Mouse (Mus musculus): Measurements from ENCODE around the gene Vwf. TPM values are rescaled to one million over a fixed set of nuclear protein-coding genes. Genes with fewer than 3 reads are reported as not detected.

Gene Vwf
- polyA plus RNA-seq (2016; fragmentation: Nextera tagmentation; extraction: Ambion mirVana): 19.8 and 21.4 TPM in 2 replicates

DNA sequence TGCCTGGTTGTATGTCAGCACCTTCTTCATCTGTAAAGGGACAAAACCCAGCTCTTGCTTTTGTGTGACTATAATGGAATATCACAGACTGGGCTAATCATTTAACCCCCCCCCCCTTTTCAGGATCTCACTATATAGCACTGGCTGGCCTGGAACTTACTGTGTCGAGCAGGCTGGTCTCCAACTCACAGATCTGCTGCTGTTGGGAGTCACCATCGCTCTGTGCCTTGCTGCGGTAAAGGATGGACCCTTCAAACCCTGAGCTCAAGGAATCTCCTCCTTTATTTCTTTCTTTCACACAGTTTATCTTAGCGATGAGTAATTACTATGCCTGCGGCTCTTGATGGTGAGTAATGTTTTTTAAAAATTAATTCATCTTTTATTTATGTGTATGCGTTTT lies at the start of gene Vwf:
TSS of gene Vwf (plus strand) at position 301 of the 400 bp plus-strand sequence.
- Histone ChIP-seq H3K9ac (no peak within 1 kb of the TSS), H3K4me1 (replicated peaks) (peaks cover 3% of the 10 kb centered on the region), H3K27ac (ENCODE audit: poor library complexity, severe bottlenecking) (no peak within 1 kb of the TSS), H3K27me3 (replicated peaks) (no peaks in the 10 kb centered on the region; the same call in 1 of the 2 replicates), H3K9me3 (replicated peaks) (no peaks in the 10 kb centered on the region), H3K36me3 (no peaks in the 10 kb centered on the region), H3K4me3 (no peak within 1 kb of the TSS), H3K4me2 (no peak within 1 kb of the TSS)
- ATAC-seq (ENCODE audit: insufficient number of reproducible peaks, low FRiP score): no peak
- WGBS: 81% methylated on average over 6 of the region's 6 CpGs

DNA sequence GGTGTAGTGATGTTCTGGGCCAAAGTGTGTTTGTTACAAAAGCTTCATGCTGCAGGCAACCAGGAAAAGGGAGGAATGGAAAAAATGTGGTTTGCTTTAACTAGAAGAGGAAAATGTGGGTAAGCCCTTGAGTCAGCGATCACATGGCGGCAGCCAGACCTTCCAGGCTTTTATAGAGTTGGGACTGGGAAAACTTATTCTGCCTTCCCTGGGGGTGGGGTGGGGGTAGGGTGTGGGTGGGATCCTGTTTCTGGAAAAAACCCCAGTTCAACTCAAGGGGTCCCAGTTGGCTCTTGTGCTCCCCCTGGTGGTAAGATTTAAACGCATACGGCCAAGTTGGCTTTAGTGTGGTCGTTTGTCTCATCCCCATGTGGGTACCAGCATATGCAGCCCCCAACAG lies 48.5 kb upstream of the Vwf start:
- Histone ChIP-seq H3K27me3 (replicated peaks) (peaks cover 15% of the 10 kb centered on the region), H3K9me3 (replicated peaks) (no peaks in the 10 kb centered on the region), H3K36me3 (no peaks in the 10 kb centered on the region), H3K4me1 (replicated peaks) (peaks cover 12% of the 10 kb centered on the region), H3K9ac (no peak overlapping the region), H3K4me3 (no peak overlapping the region), H3K27ac (ENCODE audit: poor library complexity, severe bottlenecking) (no peak overlapping the region), H3K4me2 (no peak overlapping the region)
- 23% methylated on average over 5 of the region's 5 CpGs for WGBS
- peak; percentile 47; the same call in 1 of the 2 replicates for ATAC-seq (ENCODE audit: insufficient number of reproducible peaks, low FRiP score)

DNA sequence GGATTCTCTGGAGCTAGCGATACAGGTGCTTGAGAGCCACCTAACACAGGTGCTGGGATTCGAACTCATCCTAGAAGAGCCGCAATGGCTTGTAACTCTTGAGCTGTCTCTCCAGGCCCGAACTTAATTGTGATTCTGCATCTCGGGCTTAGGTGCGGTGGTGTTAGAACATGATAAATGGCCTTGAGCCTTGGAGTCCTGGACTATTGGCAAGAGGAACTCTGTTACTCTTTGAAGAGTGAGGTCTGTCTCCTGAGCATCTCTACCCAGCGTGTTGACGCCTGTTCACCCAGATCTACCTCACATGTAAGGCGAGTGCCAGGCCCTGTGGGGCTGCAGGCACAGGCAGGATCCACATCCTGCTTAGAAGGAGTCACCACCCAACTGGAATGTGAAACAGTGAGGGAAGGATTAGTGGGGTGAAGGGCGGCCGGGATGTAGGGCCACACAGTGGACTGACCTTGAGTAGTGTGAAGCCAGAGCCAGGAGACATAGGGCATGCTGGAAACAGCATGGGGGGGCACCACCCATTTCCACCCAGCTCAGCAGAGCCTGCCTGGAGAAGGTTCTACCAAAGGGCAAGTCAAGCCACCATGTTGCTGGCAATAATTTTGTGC lies 43.3 kb upstream of the Vwf start:
- 86% methylated on average over 11 of the region's 11 CpGs for WGBS
- Histone ChIP-seq H3K9ac (no peak overlapping the region), H3K4me2 (no peak overlapping the region), H3K27me3 (replicated peaks) (no peaks in the 10 kb centered on the region), H3K9me3 (replicated peaks) (no peaks in the 10 kb centered on the region), H3K4me1 (replicated peaks) (no peaks in the 10 kb centered on the region), H3K27ac (ENCODE audit: poor library complexity, severe bottlenecking) (no peak overlapping the region), H3K4me3 (no peak overlapping the region), H3K36me3 (no peaks in the 10 kb centered on the region)
- no peak for ATAC-seq (ENCODE audit: insufficient number of reproducible peaks, low FRiP score)

DNA sequence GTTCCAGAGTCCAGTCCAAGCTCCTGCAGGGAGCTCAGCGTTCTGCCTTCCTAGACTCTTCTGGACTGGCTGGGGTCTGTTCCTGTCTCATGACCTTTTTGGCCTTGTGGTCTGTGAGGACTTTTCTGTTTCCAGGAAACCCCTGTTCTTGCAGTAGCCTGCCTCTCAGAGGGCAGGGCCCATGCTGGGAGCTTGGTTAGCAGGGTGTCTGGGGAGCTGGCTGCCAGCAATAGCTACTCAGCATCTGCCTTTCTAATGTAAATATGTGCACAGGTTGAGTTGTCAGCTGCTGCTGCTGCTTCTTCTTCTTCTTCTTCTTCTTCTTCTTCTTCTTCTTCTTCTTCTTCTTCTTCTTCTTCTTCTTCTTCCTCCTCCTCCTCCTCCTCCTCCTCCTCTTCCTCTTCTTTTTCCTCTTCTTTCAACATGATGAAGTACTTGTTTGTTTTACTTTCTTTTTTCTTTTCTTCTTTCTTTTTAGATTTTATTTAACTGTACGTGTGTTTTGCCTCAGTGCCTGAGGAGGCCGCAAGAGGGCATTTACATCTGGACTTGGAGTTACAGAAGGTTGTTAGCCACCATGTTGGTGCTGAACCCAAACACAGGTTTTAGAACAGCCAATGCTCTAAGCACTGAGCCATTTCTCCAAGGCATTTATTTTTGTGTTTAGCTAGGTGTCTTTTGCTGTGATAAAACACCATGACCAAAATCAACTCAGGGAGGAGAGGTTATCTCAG lies 41.8 kb upstream of the Vwf start:
- no peaks in the 10 kb centered on the region for H3K36me3 ChIP-seq
- no peaks in the 10 kb centered on the region for H3K4me1 ChIP-seq (replicated peaks)
- no peaks in the 10 kb centered on the region for H3K9me3 ChIP-seq (replicated peaks)
- WGBS: 48% methylated on average over 3 of the region's 3 CpGs
- H3K4me3 ChIP-seq: no peak overlapping the region
- H3K4me2 ChIP-seq: no peak overlapping the region
- no peaks in the 10 kb centered on the region for H3K27me3 ChIP-seq (replicated peaks)
- H3K27ac ChIP-seq (ENCODE audit: poor library complexity, severe bottlenecking): no peak overlapping the region
- no peak overlapping the region for H3K9ac ChIP-seq
- ATAC-seq (ENCODE audit: insufficient number of reproducible peaks, low FRiP score): no peak

DNA sequence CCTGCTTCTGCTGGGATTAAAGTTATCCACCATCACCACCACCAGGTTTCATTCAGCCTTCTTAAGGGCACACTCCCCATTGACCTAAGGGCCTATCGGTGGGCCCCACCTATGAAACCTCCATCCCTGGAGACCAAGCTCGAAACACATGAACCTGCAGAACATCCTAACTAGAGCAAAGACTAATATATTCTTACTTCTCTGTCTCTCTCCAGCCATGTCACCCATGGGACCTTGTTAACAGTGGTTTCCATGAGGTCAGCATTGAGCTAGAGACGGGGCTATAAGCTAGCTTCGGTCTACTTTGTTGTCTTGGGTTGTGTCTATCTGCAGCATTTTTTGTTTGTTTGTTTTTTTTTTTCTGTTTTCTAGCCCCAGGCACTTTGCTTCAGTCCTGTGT lies 40.1 kb upstream of the Vwf start:
- no peak overlapping the region for H3K9ac ChIP-seq
- ATAC-seq (ENCODE audit: insufficient number of reproducible peaks, low FRiP score): no peak
- no peaks in the 10 kb centered on the region for H3K27me3 ChIP-seq (replicated peaks)
- no peak overlapping the region for H3K4me2 ChIP-seq
- H3K4me1 ChIP-seq (replicated peaks): no peaks in the 10 kb centered on the region
- no peak overlapping the region for H3K27ac ChIP-seq (ENCODE audit: poor library complexity, severe bottlenecking)
- no peaks in the 10 kb centered on the region for H3K9me3 ChIP-seq (replicated peaks)
- no peak overlapping the region for H3K4me3 ChIP-seq
- WGBS: 81% methylated on average over 4 of the region's 4 CpGs
- no peaks in the 10 kb centered on the region for H3K36me3 ChIP-seq

DNA sequence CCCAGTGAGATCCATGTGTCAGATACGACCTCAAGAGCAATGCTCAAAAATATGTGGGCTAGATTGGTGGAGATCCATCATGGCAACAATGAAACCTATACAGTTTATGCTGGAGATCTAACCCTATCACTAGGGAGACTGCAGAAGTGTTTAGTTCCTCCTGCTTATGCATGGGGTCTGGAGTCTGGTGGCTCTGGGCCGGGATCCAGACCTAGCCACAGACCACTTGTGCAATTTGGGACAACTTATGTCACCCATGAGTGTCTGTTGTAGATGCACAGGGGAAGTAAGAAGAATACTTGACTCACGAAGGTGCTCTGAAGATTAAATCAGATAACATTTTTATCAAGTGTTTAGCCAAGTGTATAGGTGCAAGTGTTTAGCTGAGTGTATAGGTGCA lies 36.8 kb upstream of the Vwf start:
- H3K4me2 ChIP-seq: no peak overlapping the region
- ATAC-seq (ENCODE audit: insufficient number of reproducible peaks, low FRiP score): no peak
- no peak overlapping the region for H3K27ac ChIP-seq (ENCODE audit: poor library complexity, severe bottlenecking)
- no peak overlapping the region for H3K9ac ChIP-seq
- H3K4me1 ChIP-seq (replicated peaks): peaks cover 19% of the 10 kb centered on the region
- no peaks in the 10 kb centered on the region for H3K27me3 ChIP-seq (replicated peaks)
- WGBS: 70% methylated on average over 3 of the region's 3 CpGs
- no peak overlapping the region for H3K4me3 ChIP-seq
- no peaks in the 10 kb centered on the region for H3K9me3 ChIP-seq (replicated peaks)
- H3K36me3 ChIP-seq: no peaks in the 10 kb centered on the region

DNA sequence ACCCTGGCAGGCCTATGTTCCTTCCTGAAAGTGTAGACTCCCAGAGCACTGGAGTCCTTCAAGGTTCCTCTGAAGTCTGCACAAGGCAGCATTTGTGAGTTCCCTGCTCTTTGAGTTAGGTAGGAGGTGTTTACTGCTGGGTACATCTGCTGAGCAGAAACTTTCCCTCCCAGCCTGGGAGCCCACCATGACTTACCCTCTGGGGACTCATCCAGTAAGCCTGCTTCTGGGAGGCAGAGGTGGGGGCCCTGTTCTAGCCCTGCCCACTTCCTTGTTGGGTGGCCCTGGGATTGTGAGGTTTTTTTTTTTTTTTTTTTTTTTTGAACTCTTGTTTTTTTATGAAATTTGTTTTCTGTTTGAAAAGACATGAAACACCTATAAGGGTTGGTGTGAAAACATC lies 35.9 kb upstream of the Vwf start:
- H3K9ac ChIP-seq: no peak overlapping the region

DNA sequence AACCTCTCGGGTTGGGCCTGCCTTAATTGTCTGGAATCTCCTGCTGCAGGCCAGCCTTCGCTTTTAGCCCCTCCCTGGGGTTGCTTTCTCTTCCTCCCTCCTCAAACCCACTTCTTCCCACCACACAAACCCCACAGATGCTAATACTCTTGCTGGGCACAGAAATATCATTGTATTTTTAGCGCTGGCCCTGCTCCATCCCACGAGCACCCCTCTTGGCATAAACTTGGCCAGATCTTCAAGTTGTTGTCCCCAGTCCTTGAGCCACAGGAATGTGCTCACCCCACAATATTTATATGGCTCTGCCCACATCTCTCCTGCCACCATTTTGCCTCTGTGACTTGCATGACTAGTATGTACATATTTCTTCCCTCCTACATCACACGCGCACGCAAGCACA lies 35.4 kb upstream of the Vwf start:
- H3K4me1 ChIP-seq (replicated peaks): peaks cover 32% of the 10 kb centered on the region
- H3K27me3 ChIP-seq (replicated peaks): no peaks in the 10 kb centered on the region
- WGBS: 79% methylated on average over 6 of the region's 7 CpGs
- H3K27ac ChIP-seq (ENCODE audit: poor library complexity, severe bottlenecking): no peak overlapping the region
- no peak overlapping the region for H3K9ac ChIP-seq
- no peaks in the 10 kb centered on the region for H3K36me3 ChIP-seq
- H3K9me3 ChIP-seq (replicated peaks): no peaks in the 10 kb centered on the region
- no peak for ATAC-seq (ENCODE audit: insufficient number of reproducible peaks, low FRiP score)
- H3K4me2 ChIP-seq: no peak overlapping the region
- no peak overlapping the region for H3K4me3 ChIP-seq

More for the DNA sequence above, 35.9 kb upstream of the Vwf start:
- Histone ChIP-seq H3K4me1 (replicated peaks) (peaks cover 28% of the 10 kb centered on the region), H3K4me3 (no peak overlapping the region), H3K27me3 (replicated peaks) (no peaks in the 10 kb centered on the region), H3K36me3 (no peaks in the 10 kb centered on the region), H3K27ac (ENCODE audit: poor library complexity, severe bottlenecking) (no peak overlapping the region), H3K9me3 (replicated peaks) (no peaks in the 10 kb centered on the region), H3K4me2 (no peak overlapping the region)
- no peak for ATAC-seq (ENCODE audit: insufficient number of reproducible peaks, low FRiP score)

DNA sequence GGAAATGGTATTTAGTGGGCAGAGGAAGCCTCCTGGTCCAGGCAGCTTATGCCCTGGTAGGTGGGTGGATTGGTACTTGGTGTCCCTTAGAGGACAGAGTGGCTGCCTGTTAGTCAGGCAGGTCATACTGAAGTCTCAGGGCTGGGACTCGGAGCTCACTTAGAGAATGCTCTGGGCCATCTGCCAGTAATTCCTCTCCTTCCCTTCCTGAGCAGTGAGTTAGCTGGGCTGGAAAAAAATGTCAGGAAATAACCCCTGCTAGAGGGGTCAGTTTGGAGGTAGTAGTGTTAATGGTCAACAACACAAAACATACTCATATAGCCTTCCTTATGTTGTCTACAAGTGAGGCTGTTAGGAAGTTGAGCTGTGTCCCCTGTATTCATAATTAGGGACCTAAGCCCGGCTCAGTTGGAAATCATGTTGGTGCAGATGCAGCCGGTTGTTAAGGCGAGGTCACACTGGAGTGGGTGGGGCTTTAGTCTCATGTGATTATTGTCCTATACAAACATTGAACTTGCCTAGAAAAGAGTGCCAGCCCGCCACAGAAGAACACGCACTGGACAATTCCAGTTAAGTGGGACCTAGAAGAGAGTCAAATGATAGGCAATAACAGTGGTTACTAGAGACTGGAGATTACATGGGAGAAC lies 33.5 kb upstream of the Vwf start:
- no peaks in the 10 kb centered on the region for H3K36me3 ChIP-seq
- peak; percentile 77 for ATAC-seq (ENCODE audit: insufficient number of reproducible peaks, low FRiP score)
- peak overlapping the region; percentile 52 for H3K27ac ChIP-seq (ENCODE audit: poor library complexity, severe bottlenecking)
- no peak overlapping the region for H3K4me3 ChIP-seq
- no peak overlapping the region for H3K9ac ChIP-seq
- no peaks in the 10 kb centered on the region; the same call in 1 of the 2 replicates for H3K9me3 ChIP-seq (replicated peaks)
- no peak overlapping the region for H3K4me2 ChIP-seq
- WGBS: 48% methylated on average over 6 of the region's 6 CpGs
- no peaks in the 10 kb centered on the region for H3K27me3 ChIP-seq (replicated peaks)
- peaks cover 32% of the 10 kb centered on the region for H3K4me1 ChIP-seq (replicated peaks)

DNA sequence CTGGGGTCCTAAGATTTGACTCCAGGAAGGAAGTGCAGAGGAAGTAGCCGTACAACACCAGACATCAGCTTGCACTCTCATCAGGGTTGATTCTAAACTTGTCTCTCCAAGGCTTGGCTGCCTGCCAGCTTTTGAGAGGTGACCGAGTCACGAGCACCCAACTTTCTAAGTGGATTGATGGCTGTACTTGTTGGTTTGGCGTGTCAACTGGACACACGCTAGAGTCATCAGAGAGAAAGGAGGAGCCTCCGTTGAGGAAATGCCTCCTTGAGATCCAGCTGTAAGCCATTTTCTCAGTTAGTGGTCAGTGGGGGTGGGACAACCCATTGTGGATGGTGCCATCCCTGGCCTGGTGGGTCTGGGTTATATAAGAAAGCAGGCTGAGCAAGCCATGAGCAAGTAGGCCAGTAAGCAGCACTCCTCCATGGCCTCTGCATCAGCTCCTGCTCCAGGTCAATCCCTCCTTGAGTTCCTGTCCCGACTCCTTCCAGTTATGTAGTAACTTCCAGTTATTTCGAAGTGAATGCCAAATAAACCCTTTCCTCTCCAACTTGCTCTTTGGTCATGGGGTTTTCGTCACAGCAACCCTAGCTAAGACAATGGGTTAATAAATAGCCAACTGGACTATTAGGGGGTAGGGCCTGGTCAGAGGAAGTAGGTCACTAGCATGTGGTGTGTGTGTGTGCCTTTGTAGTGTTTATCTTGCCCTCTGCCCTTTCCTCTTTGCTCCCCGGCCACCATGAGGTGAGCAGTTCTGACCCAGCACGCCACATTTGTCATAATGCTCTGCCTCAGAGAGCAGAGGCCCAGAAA lies 30.9 kb upstream of the Vwf start:
- Histone ChIP-seq H3K4me1 (replicated peaks) (peaks cover 32% of the 10 kb centered on the region), H3K36me3 (no peaks in the 10 kb centered on the region), H3K9me3 (replicated peaks) (no peaks in the 10 kb centered on the region; the same call in 1 of the 2 replicates), H3K27me3 (replicated peaks) (no peaks in the 10 kb centered on the region), H3K9ac (no peak overlapping the region), H3K4me2 (no peak overlapping the region), H3K4me3 (no peak overlapping the region), H3K27ac (ENCODE audit: poor library complexity, severe bottlenecking) (no peak overlapping the region)
- WGBS: 56% methylated on average over 11 of the region's 11 CpGs
- no peak for ATAC-seq (ENCODE audit: insufficient number of reproducible peaks, low FRiP score)
